Mouse (Mus musculus) liver, embryonic 14.5 days (tissue): ENCODE measurements at regions not wholly inside any gene's neighbourhood (a gene's known extent, or its start where the extent isn't known, plus 50 kb on each side); places are given as distances from the start of the nearest gene placed in this dataset.

Experiments used
- CTCF ChIP-seq: IDR thresholded peaks from 2 replicates; pipeline ENCODE4 v1.5.1; 2016; ENCODE audit warnings: antibody characterized with exemption, low read depth, control low read depth
- EP300 ChIP-seq: IDR thresholded peaks from 2 replicates; pipeline ENCODE4 v1.6.1; 2016; ENCODE audit warnings: antibody characterized with exemption, low read depth

DNA sequence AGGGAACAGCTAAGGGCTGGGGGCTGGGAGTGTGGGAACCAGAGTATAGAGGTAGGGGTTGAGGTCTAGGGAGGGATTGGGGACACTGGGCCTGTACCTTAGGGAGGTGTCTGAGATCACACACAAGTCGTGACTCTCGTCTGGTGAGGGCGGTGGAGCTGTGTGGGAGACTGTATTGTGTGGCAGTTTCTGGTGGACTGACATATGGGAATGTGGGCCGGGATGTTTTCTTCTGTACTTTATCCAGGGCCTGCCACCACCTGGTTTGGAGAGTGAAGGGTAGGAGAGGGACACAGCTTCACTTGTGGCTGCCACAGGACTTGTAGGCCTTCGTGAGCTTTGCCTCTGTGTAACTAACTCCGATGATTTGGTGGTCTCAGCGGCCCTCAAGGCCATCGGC lies 112.5 kb upstream of the A530016L24Rik start:
- TF ChIP-seq CTCF, result no peak
- no peak for TF ChIP-seq EP300
